Mouse (Mus musculus) small intestine, adult 2 months (tissue): ENCODE results near the gene Mad1l1.

Source experiments
- CTCF ChIP-seq: fragments of 200-500 bp; IDR thresholded peaks from 2 replicates; pipeline ENCODE4 v1.5.1; 2012; ENCODE audit warnings: low read depth, mild to moderate bottlenecking, control low read depth, inconsistent platforms, low read length, moderate library complexity, mixed read lengths; ENCODE audit not compliant: insufficient replicate concordance, insufficient read length; ENCODE audit errors: extremely low read depth
- POLR2A ChIP-seq: fragments of 200-500 bp; IDR thresholded peaks from 2 replicates; pipeline ENCODE4 v1.6.1; 2012; ENCODE audit warnings: low read depth, mild to moderate bottlenecking, control low read depth, inconsistent platforms, low read length, moderate library complexity

DNA sequence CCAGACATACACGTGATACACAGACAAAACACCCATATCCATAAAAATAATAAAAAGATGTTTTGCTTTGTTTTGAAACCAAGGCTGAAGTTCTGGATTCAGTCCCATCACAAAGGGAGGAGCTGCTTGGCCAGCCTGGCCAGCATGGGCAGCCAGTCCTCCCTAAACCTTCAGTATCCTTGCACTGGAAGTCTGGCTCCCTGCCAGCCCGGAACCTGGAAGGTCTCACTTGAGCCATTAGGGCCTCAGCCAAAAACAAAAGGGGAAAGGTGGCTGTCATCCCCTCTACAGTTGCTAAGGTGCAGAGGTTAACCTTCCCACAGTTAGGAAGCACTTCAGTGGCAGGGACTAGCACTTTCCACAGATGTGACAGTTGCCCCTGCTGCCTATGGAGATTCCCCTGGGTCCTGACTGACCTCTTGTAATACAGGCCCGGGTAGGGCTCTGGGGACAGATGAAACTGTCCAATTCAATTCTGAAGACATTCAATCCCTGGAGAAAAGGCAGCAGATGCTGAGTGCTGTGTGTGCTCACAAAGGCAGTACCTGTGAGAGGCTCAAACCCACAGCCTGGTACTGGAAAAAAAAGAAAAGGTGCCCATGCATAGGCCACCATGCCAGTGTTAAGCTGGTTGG is 100.2 kb downstream of the Mad1l1 start:
- no peak for TF ChIP-seq POLR2A
- TF ChIP-seq CTCF = no peak
